18 mouse cellular contexts compared by ENCODE assay signal in the genomic region with DNA sequence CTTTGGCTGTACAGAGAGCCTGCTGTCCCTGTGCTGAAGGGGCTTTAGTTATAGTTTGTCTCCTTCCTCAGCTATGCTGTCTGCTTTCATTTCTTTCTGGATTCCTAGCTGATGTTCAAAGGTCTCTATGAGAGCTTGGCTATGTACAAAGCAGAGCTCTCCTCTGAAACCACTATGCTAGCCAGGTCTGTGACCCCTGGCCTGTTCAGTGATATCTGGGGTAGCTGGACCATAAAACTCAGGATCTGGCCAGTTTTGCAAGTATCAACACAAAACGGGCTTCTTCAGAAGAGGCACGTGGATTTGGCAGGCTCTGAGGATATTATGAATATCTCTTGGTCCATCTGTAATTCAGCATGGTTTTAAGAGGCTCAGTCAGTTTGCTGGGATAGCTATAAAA. TPM values are rescaled to one million over a fixed set of nuclear protein-coding genes. Genes with fewer than 3 reads are reported as not detected.
"Had no signal": no experiment of that assay in that cellular context is flagged by ENCODE, and none has a peak within 500 bp of the region (broad histone marks: within the 10 kb centered on the region; RNA-seq: fewer than 3 reads in every experiment).

No protein-coding gene starts in this region.

- H3K36me3 ChIP-seq: liver, embryonic 13.5 days; midbrain, embryonic 12.5 days; neural tube, embryonic 13.5 days; stomach, embryonic 15.5 days had no signal

- H3K27me3 ChIP-seq: midbrain, embryonic 12.5 days; neural tube, embryonic 13.5 days; stomach, embryonic 15.5 days had no signal

- ATAC-seq: hindbrain, embryonic 16.5 days; inflammation-experienced regulatory T-cells, adult 6 months; midbrain, embryonic 16.5 days had no signal

- H3K9ac ChIP-seq: liver, embryonic 13.5 days; midbrain, embryonic 12.5 days; neural tube, embryonic 13.5 days; stomach, embryonic 15.5 days had no signal

- H3K4me2 ChIP-seq: liver, embryonic 13.5 days; midbrain, embryonic 12.5 days; neural tube, embryonic 13.5 days; stomach, embryonic 15.5 days had no signal

- H3K9me3 ChIP-seq: liver, embryonic 13.5 days; midbrain, embryonic 12.5 days; neural tube, embryonic 13.5 days; stomach, embryonic 15.5 days had no signal

- DNase-seq: kidney, adult 18-20 months; layer of hippocampus, postnatal 36 days; liver, embryonic 13.5 days; lung, adult 2 months; lung, postnatal 14 days; lung, postnatal 4 days; retina, postnatal 1 day; right cerebral cortex, postnatal 25 days; spleen, adult 18-20 months; thymus, postnatal 25 days had no signal

- H3K4me3 ChIP-seq: left cerebral cortex, adult 2 months; liver, embryonic 13.5 days; midbrain, embryonic 12.5 days; myocyte; neural tube, embryonic 13.5 days; stomach, embryonic 15.5 days had no signal

- H3K4me1 ChIP-seq: liver, embryonic 13.5 days; stomach, embryonic 15.5 days had no signal

- H3K27ac ChIP-seq: left cerebral cortex, adult 2 months; liver, embryonic 13.5 days; midbrain, embryonic 12.5 days; neural tube, embryonic 13.5 days; stomach, embryonic 15.5 days had no signal

RNA-seq across cellular contexts. Expression of a gene that starts 22.2 kb away (rescaled TPM):
- polyA plus RNA-seq: neural tube, embryonic 13.5 days had no signal
